ENCODE assay signal across 20 mouse cellular contexts in genomic region chr14:24876508-24876907, GRCm38 (mm10).
A peak's percentile ranks its signal among the peaks of the same experiment; 100 is the strongest.
DNase-seq lines count a peak whose midpoint lies in the region; ATAC-seq and TF ChIP-seq lines count a peak whose summit lies in the region.
"Had no signal": no experiment of that assay in that cellular context is flagged by ENCODE, and none has a peak within 500 bp of the region (broad histone marks: within the 10 kb centered on the region; RNA-seq: fewer than 3 reads in every experiment).

No protein-coding gene starts in this region.

- peaks cover 27% of the 10 kb centered on the region for H3K4me1 ChIP-seq in forebrain, embryonic 10.5 days
- peaks cover 13% of the 10 kb centered on the region; the same call in 1 of the 2 replicates for H3K4me1 ChIP-seq in forebrain, postnatal 0 days (ENCODE audit: insufficient read depth)
- peaks cover 21% of the 10 kb centered on the region for H3K4me1 ChIP-seq in limb, embryonic 10.5 days
- H3K4me1 ChIP-seq in midbrain, postnatal 0 days (ENCODE audit: insufficient read depth, low read length): no peaks in the 10 kb centered on the region; the same call in 1 of the 2 replicates
- H3K4me1 ChIP-seq in lung, adult 2 months (ENCODE audit: control insufficient read depth, insufficient read depth, low read length): no peaks in the 10 kb centered on the region
- H3K4me1 ChIP-seq: embryonic facial prominence, embryonic 12.5 days; liver, embryonic 15.5 days had no signal

- H3K27ac ChIP-seq in forebrain, embryonic 10.5 days: peak overlapping the region; percentile 72
- H3K27ac ChIP-seq in forebrain, postnatal 0 days (ENCODE audit: low read depth, low read length): no peak overlapping the region
- peak overlapping the region; percentile 27 for H3K27ac ChIP-seq in limb, embryonic 10.5 days
- no peak overlapping the region for H3K27ac ChIP-seq in midbrain, postnatal 0 days (ENCODE audit: low read depth, low read length)
- H3K27ac ChIP-seq: embryonic facial prominence, embryonic 12.5 days; liver, embryonic 15.5 days; stomach, postnatal 0 days had no signal

- H3K9me3 ChIP-seq in forebrain, embryonic 10.5 days: no peaks in the 10 kb centered on the region
- no peaks in the 10 kb centered on the region for H3K9me3 ChIP-seq in forebrain, postnatal 0 days (ENCODE audit: low read length)
- H3K9me3 ChIP-seq in limb, embryonic 10.5 days (replicated peaks): no peaks in the 10 kb centered on the region
- no peaks in the 10 kb centered on the region for H3K9me3 ChIP-seq in midbrain, postnatal 0 days (ENCODE audit: low read length)
- H3K9me3 ChIP-seq: embryonic facial prominence, embryonic 12.5 days; liver, embryonic 15.5 days had no signal

- no peak for TF ChIP-seq POLR2A in lung, adult 2 months (IDR thresholded peaks at IDR 0.05; ENCODE audit: borderline replicate concordance, extremely low read depth, low read depth, low read length)

- no peaks in the 10 kb centered on the region for H3K36me3 ChIP-seq in forebrain, embryonic 10.5 days (replicated peaks)
- H3K36me3 ChIP-seq in forebrain, postnatal 0 days (ENCODE audit: insufficient read depth): no peaks in the 10 kb centered on the region
- no peaks in the 10 kb centered on the region for H3K36me3 ChIP-seq in limb, embryonic 10.5 days
- no peaks in the 10 kb centered on the region for H3K36me3 ChIP-seq in midbrain, postnatal 0 days (ENCODE audit: insufficient read depth, low read length)
- H3K36me3 ChIP-seq: embryonic facial prominence, embryonic 12.5 days; liver, embryonic 15.5 days had no signal

- no peak overlapping the region for H3K4me3 ChIP-seq in forebrain, embryonic 10.5 days
- no peak overlapping the region for H3K4me3 ChIP-seq in forebrain, postnatal 0 days (ENCODE audit: low read depth, low read length)
- H3K4me3 ChIP-seq in limb, embryonic 10.5 days: no peak overlapping the region
- H3K4me3 ChIP-seq in midbrain, postnatal 0 days (ENCODE audit: low read depth, low read length): no peak overlapping the region
- no peak overlapping the region for H3K4me3 ChIP-seq in lung, adult 2 months (replicated peaks; ENCODE audit: extremely low read depth, low read depth, low read length)
- H3K4me3 ChIP-seq: embryonic facial prominence, embryonic 12.5 days; liver, embryonic 15.5 days; myocyte had no signal

- H3K9ac ChIP-seq in forebrain, postnatal 0 days: no peak overlapping the region
- no peak overlapping the region for H3K9ac ChIP-seq in midbrain, postnatal 0 days (replicated peaks; ENCODE audit: low read length, poor library complexity, severe bottlenecking)
- H3K9ac ChIP-seq: embryonic facial prominence, embryonic 12.5 days; liver, embryonic 15.5 days had no signal

- no peak for TF ChIP-seq CTCF in forebrain, postnatal 0 days (IDR thresholded peaks at IDR 0.05; ENCODE audit: low read depth)
- no peak for TF ChIP-seq CTCF in midbrain, postnatal 0 days (IDR thresholded peaks at IDR 0.05)
- TF ChIP-seq CTCF in lung, adult 2 months (IDR thresholded peaks at IDR 0.05; ENCODE audit: insufficient read depth, low read length): no peak

- H3K4me2 ChIP-seq in forebrain, postnatal 0 days (ENCODE audit: low read depth): no peak overlapping the region
- no peak overlapping the region for H3K4me2 ChIP-seq in midbrain, postnatal 0 days (ENCODE audit: low read depth, low read length, poor library complexity, severe bottlenecking)
- H3K4me2 ChIP-seq: embryonic facial prominence, embryonic 12.5 days; liver, embryonic 15.5 days had no signal

- no peak for ATAC-seq in forebrain, postnatal 0 days
- ATAC-seq in midbrain, postnatal 0 days (ENCODE audit: low FRiP score): no peak
- ATAC-seq: intestine, embryonic 16.5 days had no signal

- H3K27me3 ChIP-seq in forebrain, embryonic 10.5 days (ENCODE audit: poor library complexity, severe bottlenecking): no peaks in the 10 kb centered on the region; the same call in 1 of the 2 replicates
- H3K27me3 ChIP-seq in forebrain, postnatal 0 days (ENCODE audit: insufficient read depth, low read length): no peaks in the 10 kb centered on the region
- H3K27me3 ChIP-seq in limb, embryonic 10.5 days (ENCODE audit: low read depth, poor library complexity, severe bottlenecking): no peaks in the 10 kb centered on the region
- no peaks in the 10 kb centered on the region for H3K27me3 ChIP-seq in midbrain, postnatal 0 days (ENCODE audit: insufficient read depth, low read length)
- H3K27me3 ChIP-seq: CH12.LX; embryonic facial prominence, embryonic 12.5 days; liver, embryonic 15.5 days had no signal

- no peak for DNase-seq in forebrain, embryonic 10.5 days (ENCODE audit: extremely low spot score, low spot score)
- no peak for DNase-seq in forebrain, postnatal 0 days
- peak; percentile 43 for DNase-seq in left cerebral cortex, postnatal 4 days
- DNase-seq in left cerebral cortex, adult 9 months (ENCODE audit: low spot score in 2 of 2): no peak
- DNase-seq in limb, embryonic 10.5 days (ENCODE audit: low spot score): no peak
- peak; percentile 46 for DNase-seq in midbrain, postnatal 0 days (ENCODE audit: low spot score)
- DNase-seq in spleen, adult 12 weeks (ENCODE audit: low spot score): no peak
- no peak for DNase-seq in lung, adult 2 months
- DNase-seq: adrenal gland, postnatal 10 days; heart, postnatal 4 days; layer of hippocampus, postnatal 36 days; lung, postnatal 10 days; right cerebral cortex, postnatal 14 days; thymus, postnatal 36 days had no signal

- 90% methylated on average over 5 of the region's 5 CpGs for WGBS in forebrain, embryonic 10.5 days
- 81% methylated on average over 5 of the region's 5 CpGs for WGBS in forebrain, postnatal 0 days
- 90% methylated on average over 5 of the region's 5 CpGs for WGBS in limb, embryonic 10.5 days
- 66% methylated on average over 5 of the region's 5 CpGs for WGBS in midbrain, postnatal 0 days
- 90% methylated on average over 5 of the region's 5 CpGs for WGBS in lung, adult 2 months

- intact Hi-C loops in left cerebral cortex, postnatal 4 days (cut with DNase I): loop anchor here (10.0 kb wide), 2 partner anchors 118 to 578 kb away; partner anchors contain the start of gene Zmiz1

Comparison
In these comparisons a context has a peak if more than half of its experiments do, and no peak if none do; other contexts are left out.
1. DNase-seq: peak in left cerebral cortex, postnatal 4 days (single experiment) and midbrain, postnatal 0 days (single experiment); none in forebrain, embryonic 10.5 days (single experiment), forebrain, postnatal 0 days (single experiment), left cerebral cortex, adult 9 months (0 of 2), limb, embryonic 10.5 days (single experiment), spleen, adult 12 weeks (single experiment) and lung, adult 2 months (single experiment).
2. H3K27ac ChIP-seq: peak in forebrain, embryonic 10.5 days (single experiment) and limb, embryonic 10.5 days (single experiment); none in forebrain, postnatal 0 days (single experiment) and midbrain, postnatal 0 days (single experiment).